Mouse (Mus musculus): ENCODE data around the gene Sod3. TPM values are rescaled to one million over a fixed set of nuclear protein-coding genes. Genes with fewer than 3 reads are reported as not detected.

Gene Sod3
- 0.09 and 0.14 TPM in 2 replicates for polyA plus RNA-seq (2016; fragmentation: Nextera tagmentation; extraction: Ambion mirVana)

GRCm38 (mm10) chr5:52363468-52364150 is at the start of gene Sod3:
Sod3 (plus strand) TSS chr5:52363791.
- H3K27me3 ChIP-seq (replicated peaks): peaks cover 13% of the 10 kb centered on the region
- no peak within 1 kb of the TSS for H3K4me3 ChIP-seq
- H3K27ac ChIP-seq (ENCODE audit: poor library complexity, severe bottlenecking): no peak within 1 kb of the TSS
- no peak within 1 kb of the TSS for H3K9ac ChIP-seq
- no peaks in the 10 kb centered on the region for H3K9me3 ChIP-seq (replicated peaks)
- peaks cover 22% of the 10 kb centered on the region for H3K4me1 ChIP-seq (replicated peaks)
- peak within 1 kb of the TSS; percentile 33 for H3K4me2 ChIP-seq
- no peaks in the 10 kb centered on the region for H3K36me3 ChIP-seq
- ATAC-seq (ENCODE audit: insufficient number of reproducible peaks, low FRiP score): peak; percentile 45; the same call in 1 of the 2 replicates
- 17% methylated on average over 11 of the region's 11 CpGs for WGBS

- H3K4me1 ChIP-seq (replicated peaks): no peaks in the 10 kb centered on the region
- no peak overlapping the region for H3K9ac ChIP-seq
- H3K27ac ChIP-seq (ENCODE audit: poor library complexity, severe bottlenecking): no peak overlapping the region
- H3K9me3 ChIP-seq (replicated peaks): no peaks in the 10 kb centered on the region
- 69% methylated on average over 7 of the region's 7 CpGs for WGBS
- no peak overlapping the region for H3K4me2 ChIP-seq
- no peak overlapping the region for H3K4me3 ChIP-seq
- no peaks in the 10 kb centered on the region for H3K27me3 ChIP-seq (replicated peaks)
- no peaks in the 10 kb centered on the region for H3K36me3 ChIP-seq
- ATAC-seq (ENCODE audit: insufficient number of reproducible peaks, low FRiP score): no peak
Measured at GRCm38 (mm10) chr5:52316926-52317325, 46.7 kb upstream of the Sod3 start.

GRCm38 (mm10) chr5:52319499-52319898 is 44.1 kb upstream of the Sod3 start:
- Histone ChIP-seq H3K27ac (ENCODE audit: poor library complexity, severe bottlenecking) (no peak overlapping the region), H3K4me1 (replicated peaks) (no peaks in the 10 kb centered on the region), H3K27me3 (replicated peaks) (no peaks in the 10 kb centered on the region), H3K4me3 (no peak overlapping the region), H3K36me3 (no peaks in the 10 kb centered on the region), H3K9ac (no peak overlapping the region), H3K4me2 (no peak overlapping the region), H3K9me3 (replicated peaks) (no peaks in the 10 kb centered on the region)
- 58% methylated on average over 8 of the region's 8 CpGs for WGBS
- ATAC-seq (ENCODE audit: insufficient number of reproducible peaks, low FRiP score): no peak

- Histone ChIP-seq H3K9me3 (replicated peaks) (no peaks in the 10 kb centered on the region), H3K36me3 (no peaks in the 10 kb centered on the region), H3K9ac (no peak overlapping the region), H3K4me2 (no peak overlapping the region), H3K4me1 (replicated peaks) (no peaks in the 10 kb centered on the region), H3K27me3 (replicated peaks) (no peaks in the 10 kb centered on the region), H3K27ac (ENCODE audit: poor library complexity, severe bottlenecking) (no peak overlapping the region), H3K4me3 (no peak overlapping the region)
- WGBS: 21% methylated on average over 8 of the region's 8 CpGs
- ATAC-seq (ENCODE audit: insufficient number of reproducible peaks, low FRiP score): no peak
Measured at GRCm38 (mm10) chr5:52332120-52332519, 31.5 kb upstream of the Sod3 start.

- no peak overlapping the region for H3K27ac ChIP-seq (ENCODE audit: poor library complexity, severe bottlenecking)
- WGBS: 61% methylated on average over 3 of the region's 3 CpGs
- no peak for ATAC-seq (ENCODE audit: insufficient number of reproducible peaks, low FRiP score)
Measured at GRCm38 (mm10) chr5:52335590-52335989, 28.0 kb upstream of the Sod3 start.

GRCm38 (mm10) chr5:52339134-52339533 is 24.5 kb upstream of the Sod3 start:
- 54% methylated on average over 2 of the region's 2 CpGs for WGBS
- no peak overlapping the region for H3K4me3 ChIP-seq
- H3K27me3 ChIP-seq (replicated peaks): no peaks in the 10 kb centered on the region
- no peak overlapping the region for H3K4me2 ChIP-seq
- no peaks in the 10 kb centered on the region for H3K4me1 ChIP-seq (replicated peaks)
- H3K9ac ChIP-seq: no peak overlapping the region
- no peak overlapping the region for H3K27ac ChIP-seq (ENCODE audit: poor library complexity, severe bottlenecking)
- no peaks in the 10 kb centered on the region for H3K36me3 ChIP-seq
- no peaks in the 10 kb centered on the region for H3K9me3 ChIP-seq (replicated peaks)
- no peak for ATAC-seq (ENCODE audit: insufficient number of reproducible peaks, low FRiP score)

More at GRCm38 (mm10) chr5:52335590-52335989, 28.0 kb upstream of the Sod3 start:
- Histone ChIP-seq H3K9me3 (replicated peaks) (no peaks in the 10 kb centered on the region), H3K4me1 (replicated peaks) (no peaks in the 10 kb centered on the region), H3K27me3 (replicated peaks) (no peaks in the 10 kb centered on the region), H3K36me3 (no peaks in the 10 kb centered on the region), H3K4me2 (no peak overlapping the region), H3K9ac (no peak overlapping the region), H3K4me3 (no peak overlapping the region)

- no peak overlapping the region for H3K9ac ChIP-seq
- 70% methylated on average over 2 of the region's 2 CpGs for WGBS
- H3K27ac ChIP-seq (ENCODE audit: poor library complexity, severe bottlenecking): no peak overlapping the region
- H3K9me3 ChIP-seq (replicated peaks): no peaks in the 10 kb centered on the region
- no peaks in the 10 kb centered on the region for H3K36me3 ChIP-seq
- H3K4me1 ChIP-seq (replicated peaks): no peaks in the 10 kb centered on the region
- H3K4me2 ChIP-seq: no peak overlapping the region
- H3K27me3 ChIP-seq (replicated peaks): no peaks in the 10 kb centered on the region
- no peak for ATAC-seq (ENCODE audit: insufficient number of reproducible peaks, low FRiP score)
- H3K4me3 ChIP-seq: no peak overlapping the region
Measured at GRCm38 (mm10) chr5:52346890-52347289, 16.7 kb upstream of the Sod3 start.

- Histone ChIP-seq H3K9me3 (replicated peaks) (no peaks in the 10 kb centered on the region), H3K9ac (no peak overlapping the region), H3K4me2 (no peak overlapping the region), H3K4me1 (replicated peaks) (no peaks in the 10 kb centered on the region), H3K27ac (ENCODE audit: poor library complexity, severe bottlenecking) (no peak overlapping the region), H3K4me3 (no peak overlapping the region), H3K36me3 (no peaks in the 10 kb centered on the region), H3K27me3 (replicated peaks) (no peaks in the 10 kb centered on the region)
- no peak for ATAC-seq (ENCODE audit: insufficient number of reproducible peaks, low FRiP score)
- WGBS: 67% methylated on average over 2 of the region's 2 CpGs
Measured at GRCm38 (mm10) chr5:52350451-52350850, 13.1 kb upstream of the Sod3 start.

- Histone ChIP-seq H3K4me1 (replicated peaks) (no peaks in the 10 kb centered on the region), H3K27me3 (replicated peaks) (no peaks in the 10 kb centered on the region), H3K9ac (no peak overlapping the region), H3K4me2 (no peak overlapping the region), H3K27ac (ENCODE audit: poor library complexity, severe bottlenecking) (no peak overlapping the region), H3K4me3 (no peak overlapping the region), H3K36me3 (no peaks in the 10 kb centered on the region), H3K9me3 (replicated peaks) (no peaks in the 10 kb centered on the region)
- WGBS: 77% methylated on average over 2 of the region's 2 CpGs
- ATAC-seq (ENCODE audit: insufficient number of reproducible peaks, low FRiP score): no peak
Measured at GRCm38 (mm10) chr5:52351561-52351960, 12.0 kb upstream of the Sod3 start.

GRCm38 (mm10) chr5:52352730-52353129 is 10.9 kb upstream of the Sod3 start:
- Histone ChIP-seq H3K27ac (ENCODE audit: poor library complexity, severe bottlenecking) (no peak overlapping the region), H3K9ac (no peak overlapping the region), H3K4me1 (replicated peaks) (no peaks in the 10 kb centered on the region), H3K27me3 (replicated peaks) (no peaks in the 10 kb centered on the region), H3K4me2 (no peak overlapping the region), H3K9me3 (replicated peaks) (no peaks in the 10 kb centered on the region), H3K36me3 (no peaks in the 10 kb centered on the region), H3K4me3 (no peak overlapping the region)
- no peak for ATAC-seq (ENCODE audit: insufficient number of reproducible peaks, low FRiP score)
- WGBS: 76% methylated on average over 5 of the region's 5 CpGs

- no peaks in the 10 kb centered on the region for H3K27me3 ChIP-seq (replicated peaks)
- H3K9me3 ChIP-seq (replicated peaks): no peaks in the 10 kb centered on the region
- H3K9ac ChIP-seq: no peak overlapping the region
- WGBS: 64% methylated on average over 4 of the region's 4 CpGs
- H3K4me1 ChIP-seq (replicated peaks): no peaks in the 10 kb centered on the region
- H3K27ac ChIP-seq (ENCODE audit: poor library complexity, severe bottlenecking): no peak overlapping the region
- H3K4me2 ChIP-seq: no peak overlapping the region
- ATAC-seq (ENCODE audit: insufficient number of reproducible peaks, low FRiP score): no peak
- H3K36me3 ChIP-seq: no peaks in the 10 kb centered on the region
- H3K4me3 ChIP-seq: no peak overlapping the region
Measured at GRCm38 (mm10) chr5:52354441-52354840, 9.2 kb upstream of the Sod3 start.

GRCm38 (mm10) chr5:52355612-52356011 is 8.0 kb upstream of the Sod3 start:
- peaks cover 6% of the 10 kb centered on the region for H3K4me1 ChIP-seq (replicated peaks)
- no peak for ATAC-seq (ENCODE audit: insufficient number of reproducible peaks, low FRiP score)
- H3K4me3 ChIP-seq: no peak overlapping the region
- no peaks in the 10 kb centered on the region for H3K27me3 ChIP-seq (replicated peaks)
- no peak overlapping the region for H3K27ac ChIP-seq (ENCODE audit: poor library complexity, severe bottlenecking)
- WGBS: 77% methylated on average over 7 of the region's 7 CpGs
- H3K4me2 ChIP-seq: no peak overlapping the region
- no peak overlapping the region for H3K9ac ChIP-seq
- no peaks in the 10 kb centered on the region for H3K36me3 ChIP-seq
- no peaks in the 10 kb centered on the region for H3K9me3 ChIP-seq (replicated peaks)

Data from heart, embryonic 12.5 days (tissue).